Mouse (Mus musculus): ENCODE data around the gene Rptor. TPM values are rescaled to one million over a fixed set of nuclear protein-coding genes. Genes with fewer than 3 reads are reported as not detected.

The Rptor gene
- polyA plus RNA-seq, 1 experiment from 2014 or later = 9.3 TPM

- WGBS = 40% methylated on average over 8 of the region's 8 CpGs
- ATAC-seq (ENCODE audit: insufficient read depth, low FRiP score, low read depth) = no peak
These were observed 208.3 kb downstream of the Rptor start for GRCm38 (mm10) chr11:119811022-119811421.

GRCm38 (mm10) chr11:119811598-119811997 is 208.9 kb downstream of the Rptor start:
- WGBS = 81% methylated on average over 1 of the region's 1 CpGs
- ATAC-seq (ENCODE audit: insufficient read depth, low FRiP score, low read depth) = no peak
- H3K4me2 ChIP-seq = no peak overlapping the region
- H3K36me3 ChIP-seq = peaks cover 14% of the 10 kb centered on the region
- no peak overlapping the region for H3K9ac ChIP-seq
- no peaks in the 10 kb centered on the region for H3K27me3 ChIP-seq (replicated peaks)
- no peak overlapping the region for H3K27ac ChIP-seq
- no peak overlapping the region for H3K4me3 ChIP-seq (replicated peaks)
- 0 out of 2 replicates have a peak, but pooled peaks cover 6% of the 10 kb centered on the region for H3K4me1 ChIP-seq
- H3K9me3 ChIP-seq = no peaks in the 10 kb centered on the region

More at GRCm38 (mm10) chr11:119811022-119811421, 208.3 kb downstream of the Rptor start:
- Histone ChIP-seq H3K4me2 (no peak overlapping the region), H3K4me1 (0 out of 2 replicates have a peak, but pooled peaks cover 6% of the 10 kb centered on the region), H3K27ac (no peak overlapping the region), H3K36me3 (peaks cover 14% of the 10 kb centered on the region), H3K4me3 (replicated peaks) (no peak overlapping the region), H3K9me3 (no peaks in the 10 kb centered on the region), H3K9ac (no peak overlapping the region), H3K27me3 (replicated peaks) (no peaks in the 10 kb centered on the region)

DNA sequence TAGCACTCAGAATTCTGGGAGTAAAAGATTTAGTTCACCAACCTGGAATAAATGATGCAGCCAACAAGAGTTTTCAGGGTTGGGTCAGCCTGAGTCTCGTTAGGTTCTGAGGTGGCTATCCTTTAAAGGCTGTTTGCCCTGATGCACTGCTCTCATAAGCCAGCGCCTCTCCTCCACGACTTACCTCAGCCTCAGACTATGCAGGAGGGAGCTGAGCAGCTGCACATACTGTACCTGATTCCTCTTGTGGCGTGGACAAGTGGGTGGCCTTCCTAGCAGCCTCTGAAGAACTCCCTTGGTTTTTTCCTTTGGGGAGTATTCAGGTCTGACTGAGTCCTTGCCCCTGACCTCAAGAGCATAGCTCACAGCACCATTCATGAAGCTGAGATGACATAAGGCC is 209.4 kb downstream of the Rptor start:
- no peak for ATAC-seq (ENCODE audit: insufficient read depth, low FRiP score, low read depth)
- Histone ChIP-seq H3K4me2 (no peak overlapping the region), H3K9ac (no peak overlapping the region), H3K9me3 (no peaks in the 10 kb centered on the region), H3K27me3 (replicated peaks) (no peaks in the 10 kb centered on the region), H3K4me3 (replicated peaks) (no peak overlapping the region), H3K27ac (no peak overlapping the region), H3K4me1 (0 out of 2 replicates have a peak, but pooled peaks cover 6% of the 10 kb centered on the region), H3K36me3 (peaks cover 14% of the 10 kb centered on the region)
- WGBS = 93% methylated on average over 4 of the region's 4 CpGs

- no peak overlapping the region for H3K27ac ChIP-seq
These were observed 211.4 kb downstream of the Rptor start for GRCm38 (mm10) chr11:119814035-119814558.

GRCm38 (mm10) chr11:119816798-119817361 is 214.2 kb downstream of the Rptor start:
- 74% methylated on average over 14 of the region's 14 CpGs for WGBS
- Histone ChIP-seq H3K9ac (no peak overlapping the region), H3K4me3 (replicated peaks) (no peak overlapping the region), H3K27ac (no peak overlapping the region), H3K4me1 (no peaks in the 10 kb centered on the region), H3K27me3 (replicated peaks) (no peaks in the 10 kb centered on the region), H3K4me2 (no peak overlapping the region), H3K36me3 (peaks cover 20% of the 10 kb centered on the region), H3K9me3 (no peaks in the 10 kb centered on the region)
- ATAC-seq (ENCODE audit: insufficient read depth, low FRiP score, low read depth) = no peak

More at GRCm38 (mm10) chr11:119814035-119814558, 211.4 kb downstream of the Rptor start:
- no peak; the same call in 1 of the 2 replicates for ATAC-seq (ENCODE audit: insufficient read depth, low FRiP score, low read depth)
- Histone ChIP-seq H3K4me2 (no peak overlapping the region), H3K36me3 (peaks cover 17% of the 10 kb centered on the region), H3K27me3 (replicated peaks) (no peaks in the 10 kb centered on the region), H3K9me3 (no peaks in the 10 kb centered on the region), H3K4me3 (replicated peaks) (no peak overlapping the region), H3K9ac (no peak overlapping the region), H3K4me1 (0 out of 2 replicates have a peak, but pooled peaks cover 6% of the 10 kb centered on the region)
- 87% methylated on average over 7 of the region's 7 CpGs for WGBS

DNA sequence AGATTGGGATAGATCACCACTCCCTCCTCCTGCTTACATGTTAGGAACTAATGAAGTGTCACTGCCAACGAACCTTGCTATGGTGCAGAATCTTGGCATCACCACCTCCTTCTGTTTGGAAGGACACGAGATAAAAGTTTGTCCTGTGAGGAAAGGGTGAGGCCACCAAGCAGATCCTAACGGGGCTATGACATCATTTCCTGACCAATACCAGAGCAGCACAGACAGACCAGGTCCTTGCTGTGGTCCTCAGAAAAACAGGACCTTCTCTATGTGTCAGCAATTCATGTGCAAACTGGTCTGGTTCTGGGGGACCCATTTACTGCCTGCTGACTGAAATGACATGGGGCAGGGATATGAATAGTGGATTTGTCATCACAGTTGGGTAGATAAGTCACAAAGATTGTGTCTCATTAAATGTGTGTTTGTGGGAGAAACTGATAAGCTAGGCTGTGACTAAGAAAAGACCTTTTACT is 214.7 kb downstream of the Rptor start:
- Histone ChIP-seq H3K4me3 (replicated peaks) (no peak overlapping the region), H3K4me1 (no peaks in the 10 kb centered on the region), H3K27ac (no peak overlapping the region), H3K4me2 (no peak overlapping the region), H3K36me3 (peaks cover 15% of the 10 kb centered on the region), H3K27me3 (replicated peaks) (no peaks in the 10 kb centered on the region), H3K9ac (no peak overlapping the region), H3K9me3 (no peaks in the 10 kb centered on the region)
- ATAC-seq (ENCODE audit: insufficient read depth, low FRiP score, low read depth) = no peak
- WGBS = 58% methylated on average over 3 of the region's 3 CpGs

- ATAC-seq (ENCODE audit: insufficient read depth, low FRiP score, low read depth) = no peak
These were observed 215.2 kb downstream of the Rptor start for GRCm38 (mm10) chr11:119817898-119818297.

GRCm38 (mm10) chr11:119821514-119821913 is 218.8 kb downstream of the Rptor start:
- H3K4me2 ChIP-seq = no peak overlapping the region
- H3K27me3 ChIP-seq (replicated peaks) = no peaks in the 10 kb centered on the region
- H3K4me1 ChIP-seq = no peaks in the 10 kb centered on the region
- peaks cover 6% of the 10 kb centered on the region; the same call in 1 of the 2 replicates for H3K36me3 ChIP-seq
- WGBS = 90% methylated on average over 9 of the region's 9 CpGs
- ATAC-seq (ENCODE audit: insufficient read depth, low FRiP score, low read depth) = no peak
- H3K9me3 ChIP-seq = no peaks in the 10 kb centered on the region
- no peak overlapping the region for H3K9ac ChIP-seq
- H3K4me3 ChIP-seq (replicated peaks) = no peak overlapping the region
- no peak overlapping the region for H3K27ac ChIP-seq

More at GRCm38 (mm10) chr11:119817898-119818297, 215.2 kb downstream of the Rptor start:
- Histone ChIP-seq H3K9me3 (no peaks in the 10 kb centered on the region), H3K4me1 (no peaks in the 10 kb centered on the region), H3K27ac (no peak overlapping the region), H3K36me3 (peaks cover 11% of the 10 kb centered on the region; the same call in 1 of the 2 replicates), H3K4me3 (replicated peaks) (no peak overlapping the region), H3K4me2 (no peak overlapping the region), H3K27me3 (replicated peaks) (no peaks in the 10 kb centered on the region), H3K9ac (no peak overlapping the region)
- 62% methylated on average over 3 of the region's 3 CpGs for WGBS

GRCm38 (mm10) chr11:119824072-119824649 is 221.5 kb downstream of the Rptor start:
- Histone ChIP-seq H3K4me3 (replicated peaks) (no peak overlapping the region), H3K27ac (no peak overlapping the region), H3K4me2 (no peak overlapping the region), H3K9me3 (no peaks in the 10 kb centered on the region), H3K9ac (no peak overlapping the region), H3K4me1 (no peaks in the 10 kb centered on the region), H3K27me3 (replicated peaks) (no peaks in the 10 kb centered on the region), H3K36me3 (peaks cover 11% of the 10 kb centered on the region; the same call in 1 of the 2 replicates)
- 84% methylated on average over 6 of the region's 6 CpGs for WGBS
- no peak for ATAC-seq (ENCODE audit: insufficient read depth, low FRiP score, low read depth)

DNA sequence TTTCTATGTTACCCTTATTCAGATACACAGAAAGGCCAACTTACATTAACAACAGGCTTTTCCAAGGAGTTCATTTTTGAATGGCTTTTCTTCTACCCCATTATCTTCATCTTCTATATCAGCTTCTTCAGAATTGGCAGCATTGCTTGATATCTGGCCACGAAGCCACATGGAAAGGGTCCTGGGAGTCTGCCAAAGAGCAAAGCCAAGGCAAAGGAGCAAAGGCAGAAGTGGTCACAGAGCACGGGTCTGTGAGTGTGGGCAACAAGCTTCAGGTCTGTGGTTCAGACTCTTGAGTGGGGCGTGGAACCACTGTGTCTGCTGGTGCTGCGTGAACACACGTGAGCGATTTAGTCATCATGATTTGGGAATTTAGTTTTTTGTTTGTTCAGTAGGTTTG is 223.1 kb downstream of the Rptor start:
- Histone ChIP-seq H3K9ac (no peak overlapping the region), H3K4me3 (replicated peaks) (no peak overlapping the region), H3K27me3 (replicated peaks) (no peaks in the 10 kb centered on the region), H3K4me2 (no peak overlapping the region), H3K4me1 (no peaks in the 10 kb centered on the region), H3K9me3 (no peaks in the 10 kb centered on the region), H3K36me3 (peaks cover 9% of the 10 kb centered on the region; the same call in 1 of the 2 replicates), H3K27ac (no peak overlapping the region)
- WGBS = 90% methylated on average over 6 of the region's 6 CpGs
- ATAC-seq (ENCODE audit: insufficient read depth, low FRiP score, low read depth) = no peak

DNA sequence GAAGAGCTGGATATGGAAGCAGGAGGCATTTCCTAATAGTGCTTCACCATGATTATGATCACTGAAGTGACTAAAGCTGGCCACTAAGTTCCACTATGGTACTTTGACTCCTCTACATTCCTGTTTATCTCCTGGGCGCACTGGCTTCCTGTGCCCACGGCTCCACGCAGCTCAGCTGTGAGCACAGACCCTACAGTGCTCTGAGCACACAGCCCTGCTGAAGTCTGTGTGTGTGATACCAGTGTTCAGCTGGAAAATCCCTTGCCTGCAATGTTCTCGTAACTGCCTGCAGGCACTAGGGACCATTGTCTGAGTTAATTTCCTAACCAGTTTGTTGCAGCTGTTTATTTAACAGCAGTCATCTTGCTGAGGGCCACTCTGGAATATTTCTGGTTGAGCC is 223.5 kb downstream of the Rptor start:
- H3K9ac ChIP-seq = no peak overlapping the region
- peaks cover 9% of the 10 kb centered on the region; the same call in 1 of the 2 replicates for H3K36me3 ChIP-seq
- H3K4me1 ChIP-seq = no peaks in the 10 kb centered on the region
- H3K9me3 ChIP-seq = no peaks in the 10 kb centered on the region
- WGBS = 92% methylated on average over 4 of the region's 4 CpGs
- no peak for ATAC-seq (ENCODE audit: insufficient read depth, low FRiP score, low read depth)
- H3K27me3 ChIP-seq (replicated peaks) = no peaks in the 10 kb centered on the region
- no peak overlapping the region for H3K4me3 ChIP-seq (replicated peaks)
- H3K4me2 ChIP-seq = no peak overlapping the region
- no peak overlapping the region for H3K27ac ChIP-seq

- Histone ChIP-seq H3K4me2 (no peak overlapping the region), H3K4me1 (no peaks in the 10 kb centered on the region), H3K9ac (no peak overlapping the region), H3K4me3 (replicated peaks) (no peak overlapping the region), H3K36me3 (peaks cover 9% of the 10 kb centered on the region; the same call in 1 of the 2 replicates), H3K27me3 (replicated peaks) (no peaks in the 10 kb centered on the region), H3K9me3 (no peaks in the 10 kb centered on the region), H3K27ac (no peak overlapping the region)
- ATAC-seq (ENCODE audit: insufficient read depth, low FRiP score, low read depth) = no peak
- WGBS = 78% methylated on average over 3 of the region's 3 CpGs
These were observed 226.4 kb downstream of the Rptor start for GRCm38 (mm10) chr11:119829116-119829515.
